Mouse (Mus musculus) central nervous system, embryonic 18 days (tissue): Measurements from ENCODE around the gene Cnnm2. TPM values are rescaled to one million over a fixed set of nuclear protein-coding genes. Genes with fewer than 3 reads are reported as not detected.

ENCODE experiments used
- polyA plus RNA-seq: library from polyadenylated mRNA; depleted of rRNA; stranded (reverse); fragments of >200 nt; gene quantifications from 2 replicates; pipeline ENCODE4 v1.2.3, GENCODE M21; 2012; rRNA removed

The Cnnm2 gene
- polyA plus RNA-seq = 10.3 TPM in 2 replicates

DNA sequence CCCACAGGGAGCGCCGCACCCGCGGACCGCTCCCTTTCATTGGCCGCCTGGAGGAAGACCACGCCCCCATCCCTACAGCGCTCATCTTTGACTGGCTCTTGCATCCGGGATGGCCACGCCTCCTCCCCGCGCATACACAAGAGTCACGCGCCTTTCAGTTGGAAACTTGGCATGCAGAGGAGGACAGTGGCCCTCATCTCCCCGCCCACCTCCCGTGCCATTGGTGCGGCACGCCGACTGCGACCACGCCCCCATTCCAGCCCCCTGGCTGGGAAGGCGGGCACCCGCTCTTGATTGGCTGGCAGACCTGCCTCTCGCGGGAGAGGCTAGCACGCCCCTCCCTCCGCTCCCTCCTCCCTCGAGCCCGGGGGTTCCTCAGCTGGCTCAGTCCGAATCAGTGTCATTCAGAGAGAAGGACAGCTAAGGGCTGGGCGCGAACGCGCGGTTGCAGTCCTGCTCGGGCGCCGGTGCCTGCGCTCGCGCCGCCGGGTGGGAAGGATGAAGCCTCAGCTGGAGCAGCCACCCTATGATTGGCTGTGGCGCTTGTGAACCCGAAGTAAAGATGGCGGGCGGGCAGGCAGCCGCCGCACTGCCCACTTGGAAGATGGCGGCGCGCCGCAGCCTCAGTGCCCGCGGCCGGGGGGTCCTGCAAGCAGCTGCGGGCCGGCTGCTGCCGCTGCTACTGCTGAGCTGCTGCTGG, at the start of gene Cnnm2:
Gene Cnnm2 (plus strand): TSS at position 350 of the 700 bp plus-strand sequence.

Other genes with a start within 250 kb of the Cnnm2 start
- 214 and 225 TPM in 2 replicates for gene Arl3, start 188.4 kb upstream of the Cnnm2 start, polyA plus RNA-seq
- gene Sfxn2, start 188.2 kb upstream of the Cnnm2 start, polyA plus RNA-seq = 12.6 and 13.3 TPM in 2 replicates
- gene Wbp1l, start 162.5 kb upstream of the Cnnm2 start, polyA plus RNA-seq = 27.9 and 29.8 TPM in 2 replicates
- gene Cyp17a1, start 88.4 kb upstream of the Cnnm2 start, polyA plus RNA-seq = not detected in 2 replicates
- 12.8 and 13.4 TPM in 2 replicates for gene Borcs7, start 71.7 kb upstream of the Cnnm2 start, polyA plus RNA-seq
- gene As3mt, start 54.1 kb upstream of the Cnnm2 start, polyA plus RNA-seq = 14.0 TPM in 2 replicates